Mouse (Mus musculus): ENCODE results near the gene Dnah11.

Gene Dnah11

GRCm38 (mm10) chr12:117857023-117857422 lies 341.8 kb downstream of the Dnah11 start:
- no peak for DNase-seq

- DNase-seq, result peak; percentile 47
These were observed 345.5 kb downstream of the Dnah11 start for GRCm38 (mm10) chr12:117853316-117853715.

GRCm38 (mm10) chr12:117850472-117850871 lies 348.4 kb downstream of the Dnah11 start:
- no peak for DNase-seq

- DNase-seq, result no peak
These were observed 350.2 kb downstream of the Dnah11 start for GRCm38 (mm10) chr12:117848621-117849020.

- no peak for DNase-seq
These were observed 353.9 kb downstream of the Dnah11 start for GRCm38 (mm10) chr12:117844917-117845316.

GRCm38 (mm10) chr12:117844075-117844408 lies 354.8 kb downstream of the Dnah11 start:
- DNase-seq, result no peak

- peak; percentile 43 for DNase-seq
These were observed 355.4 kb downstream of the Dnah11 start for GRCm38 (mm10) chr12:117843302-117844074.

- DNase-seq, result no peak
These were observed 356.2 kb downstream of the Dnah11 start for GRCm38 (mm10) chr12:117842676-117843075.

- no peak for DNase-seq
These were observed 358.1 kb downstream of the Dnah11 start for GRCm38 (mm10) chr12:117840705-117841104.

GRCm38 (mm10) chr12:117837376-117837775 lies 361.5 kb downstream of the Dnah11 start:
- DNase-seq, result no peak

GRCm38 (mm10) chr12:117835371-117835770 lies 363.5 kb downstream of the Dnah11 start:
- DNase-seq, result no peak

- no peak for DNase-seq
These were observed 364.2 kb downstream of the Dnah11 start for GRCm38 (mm10) chr12:117834652-117835051.

- no peak for DNase-seq
These were observed 366.7 kb downstream of the Dnah11 start for GRCm38 (mm10) chr12:117832190-117832589.

GRCm38 (mm10) chr12:117831351-117831961 lies 367.4 kb downstream of the Dnah11 start:
- DNase-seq, result no peak

GRCm38 (mm10) chr12:117828350-117828749 lies 370.5 kb downstream of the Dnah11 start:
- DNase-seq, result peak; percentile 34

All from kidney, adult 9 months (tissue).